Mouse (Mus musculus) stomach, postnatal 0 days (tissue): ENCODE measurements around the gene Mok. TPM values are rescaled to one million over a fixed set of nuclear protein-coding genes. Genes with fewer than 3 reads are reported as not detected.
A peak's percentile ranks its signal among the peaks of the same experiment; 100 is the strongest.

Experiments used
- ATAC-seq: fragments of 200-750 bp; cut with Nextera tagmentation; 2 replicates; pipeline ENCODE4 v1.8.0; 2017; ENCODE audit not compliant: low FRiP score, low TSS enrichment
- DNase-seq: peaks from one replicate; pipeline ENCODE4 v3.0.0-alpha.2; 2016; ENCODE audit warnings: low spot score
- H3K27ac ChIP-seq: fragments of 300-500 bp; sonication (generic); replicated peaks from 2 replicates; pipeline ENCODE4 v1.5.1; 2014; ENCODE audit warnings: mild to moderate bottlenecking, control low read depth
- H3K27me3 ChIP-seq: fragments of 300-500 bp; sonication (generic); 2 replicates; pipeline ENCODE4 v1.6.1; 2014; ENCODE audit warnings: low read length; ENCODE audit not compliant: control insufficient read depth, insufficient read depth
- H3K36me3 ChIP-seq: fragments of 300-500 bp; sonication (generic); 2 replicates; pipeline ENCODE4 v1.6.1; 2014; ENCODE audit warnings: low read length, mixed read lengths; ENCODE audit not compliant: control insufficient read depth, insufficient read depth
- H3K4me1 ChIP-seq: fragments of 300-500 bp; sonication (generic); replicated peaks from 2 replicates; pipeline ENCODE4 v1.6.1; 2014; ENCODE audit warnings: antibody characterized with exemption; ENCODE audit not compliant: control insufficient read depth, insufficient read depth
- H3K4me2 ChIP-seq: fragments of 300-500 bp; sonication (generic); replicated peaks from 2 replicates; pipeline ENCODE4 v1.6.1; 2014; ENCODE audit warnings: low read depth, mild to moderate bottlenecking, control low read depth, moderate library complexity
- H3K4me3 ChIP-seq: fragments of 300-500 bp; sonication (generic); 2 replicates; pipeline ENCODE4 v1.5.1; 2014; ENCODE audit warnings: low read depth, low read length, control low read depth
- H3K9ac ChIP-seq: fragments of 300-500 bp; sonication (generic); 2 replicates; pipeline ENCODE4 v1.6.1; 2014; ENCODE audit warnings: mild to moderate bottlenecking, low read length, control low read depth, mixed read lengths
- H3K9me3 ChIP-seq: fragments of 300-500 bp; sonication (generic); 2 replicates; pipeline ENCODE4 v1.6.1; 2016; ENCODE audit warnings: low read length; ENCODE audit not compliant: control insufficient read depth
- CTCF ChIP-seq: IDR thresholded peaks from 2 replicates; pipeline ENCODE4 v1.5.1; 2016; ENCODE audit warnings: antibody characterized with exemption, low read depth, mild to moderate bottlenecking, moderate library complexity
- EP300 ChIP-seq: optimal IDR thresholded peaks from 2 replicates; pipeline ENCODE3; 2016; ENCODE audit warnings: antibody characterized with exemption
- WGBS: fragments of 180-500 bp; shearing (Covaris S2); extraction: QIAGEN DNeasy Blood & Tissue Kit; methylation state at CpG from one replicate; pipeline ENCODE4 v1.1.7; 2014; 5-methylcytosine and 5-hydroxymethylcytosine counted together
- polyA plus RNA-seq: library from polyadenylated mRNA; unstranded; fragments of >200 nt; fragmentation: Nextera tagmentation; extraction: Ambion mirVana; gene quantifications from 2 replicates; pipeline ENCODE4 v1.2.1, GENCODE M21; 2015

The Mok gene
- polyA plus RNA-seq, 1 experiment from 2014 or later, result 0.95 TPM

- H3K4me1 ChIP-seq, result peaks cover 2% of the 10 kb centered on the region; the same call in 1 of the 2 replicates
- H3K9ac ChIP-seq, result no peak overlapping the region
- 88% methylated on average over 4 of the region's 4 CpGs for WGBS
- no peak overlapping the region for H3K27ac ChIP-seq
- H3K4me3 ChIP-seq, result no peak overlapping the region
- H3K36me3 ChIP-seq, result no peaks in the 10 kb centered on the region
- no peaks in the 10 kb centered on the region for H3K27me3 ChIP-seq
- TF ChIP-seq EP300, result no peak
- no peaks in the 10 kb centered on the region for H3K9me3 ChIP-seq
- H3K4me2 ChIP-seq, result no peak overlapping the region
- ATAC-seq (no peak), DNase-seq (no peak)
Observed at GRCm38 (mm10) chr12:110799226-110799625, 41.5 kb downstream of the Mok start.

DNA sequence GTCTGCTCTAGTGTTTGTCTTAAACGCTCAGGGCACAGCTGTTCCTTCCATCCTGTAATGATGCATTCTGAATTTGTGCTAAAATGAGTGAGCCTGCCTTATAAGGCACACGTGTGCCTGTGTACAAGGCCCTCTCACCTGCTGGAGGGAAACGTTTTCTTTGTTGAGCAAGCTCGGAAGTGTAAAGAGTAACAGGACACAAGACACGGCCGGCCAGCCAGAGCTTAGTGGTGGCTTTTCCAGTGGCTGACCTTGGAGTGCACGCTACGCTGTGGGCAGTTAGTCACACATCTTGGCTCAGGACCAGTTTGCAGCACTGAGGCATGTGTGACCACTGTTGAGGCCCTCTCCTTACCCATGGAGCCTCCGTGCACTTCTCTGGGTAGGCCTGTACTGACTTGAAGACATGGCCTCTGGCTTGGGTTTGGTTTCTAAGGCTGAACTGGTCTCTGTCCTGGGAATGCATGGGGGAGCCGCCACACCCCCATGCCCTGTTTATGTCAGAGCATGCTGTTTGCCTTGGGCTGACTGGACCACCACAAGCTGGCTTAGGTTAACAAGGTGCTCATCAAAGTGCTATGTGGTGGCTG, 42.8 kb downstream of the Mok start:
- Histone ChIP-seq H3K4me2 (no peak overlapping the region), H3K9ac (no peak overlapping the region), H3K27me3 (no peaks in the 10 kb centered on the region), H3K36me3 (no peaks in the 10 kb centered on the region), H3K4me3 (no peak overlapping the region), H3K9me3 (no peaks in the 10 kb centered on the region), H3K27ac (no peak overlapping the region), H3K4me1 (peaks cover 2% of the 10 kb centered on the region; the same call in 1 of the 2 replicates)
- TF ChIP-seq CTCF (no peak), EP300 (no peak)
- WGBS, result 70% methylated on average over 10 of the region's 10 CpGs
- ATAC-seq, result peak; percentile 33; the same call in 1 of the 2 replicates
- DNase-seq, result no peak

GRCm38 (mm10) chr12:110797202-110797601, 43.5 kb downstream of the Mok start:
- WGBS, result 75% methylated on average over 6 of the region's 6 CpGs
- Histone ChIP-seq H3K4me3 (no peak overlapping the region), H3K27ac (no peak overlapping the region), H3K4me1 (no peaks in the 10 kb centered on the region; the same call in 1 of the 2 replicates), H3K36me3 (no peaks in the 10 kb centered on the region), H3K27me3 (no peaks in the 10 kb centered on the region), H3K9me3 (no peaks in the 10 kb centered on the region), H3K4me2 (no peak overlapping the region), H3K9ac (no peak overlapping the region)
- no peak for DNase-seq
- ATAC-seq, result no peak
- TF ChIP-seq CTCF, result no peak
- TF ChIP-seq EP300, result no peak

DNA sequence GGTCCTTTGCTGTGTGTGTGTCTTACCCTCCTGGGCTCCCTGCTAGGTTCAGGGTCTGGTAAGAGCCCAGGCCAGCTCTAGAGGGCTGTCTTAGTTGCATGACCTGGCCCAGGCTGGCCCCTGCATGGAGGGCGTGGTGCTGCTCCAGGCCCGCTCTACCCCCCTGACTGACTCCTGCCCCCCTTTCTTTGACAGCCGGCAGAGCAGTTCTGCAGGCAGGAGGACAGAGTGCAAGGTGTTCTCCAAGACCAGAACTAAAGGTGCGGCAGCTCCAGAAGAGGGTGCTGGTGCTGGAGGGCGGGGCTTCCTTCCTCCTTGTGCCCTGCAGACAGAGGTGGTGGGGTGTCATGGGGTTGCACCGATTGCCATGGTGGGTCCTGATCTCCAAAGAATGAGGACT, 44.0 kb downstream of the Mok start:
- 51% methylated on average over 6 of the region's 6 CpGs for WGBS
- Histone ChIP-seq H3K9me3 (no peaks in the 10 kb centered on the region), H3K9ac (no peak overlapping the region), H3K4me1 (no peaks in the 10 kb centered on the region), H3K4me3 (no peak overlapping the region), H3K27ac (no peak overlapping the region), H3K36me3 (no peaks in the 10 kb centered on the region), H3K27me3 (no peaks in the 10 kb centered on the region), H3K4me2 (no peak overlapping the region)
- TF ChIP-seq EP300, result no peak
- TF ChIP-seq CTCF, result 0 out of 2 replicates have a peak, but pooled peaks have one; percentile 12
- ATAC-seq (peak; percentile 49), DNase-seq (no peak)

GRCm38 (mm10) chr12:110795035-110795434, 45.7 kb downstream of the Mok start:
- DNase-seq (no peak), ATAC-seq (no peak)
- Histone ChIP-seq H3K27me3 (no peaks in the 10 kb centered on the region), H3K27ac (no peak overlapping the region), H3K9me3 (no peaks in the 10 kb centered on the region), H3K4me3 (no peak overlapping the region), H3K4me1 (no peaks in the 10 kb centered on the region), H3K9ac (no peak overlapping the region), H3K4me2 (no peak overlapping the region), H3K36me3 (no peaks in the 10 kb centered on the region)
- 81% methylated on average over 6 of the region's 6 CpGs for WGBS
- TF ChIP-seq CTCF, result no peak
- TF ChIP-seq EP300, result no peak

GRCm38 (mm10) chr12:110791026-110791425, 49.7 kb downstream of the Mok start:
- Histone ChIP-seq H3K4me3 (no peak overlapping the region), H3K27me3 (no peaks in the 10 kb centered on the region), H3K9ac (no peak overlapping the region), H3K36me3 (no peaks in the 10 kb centered on the region), H3K4me2 (no peak overlapping the region), H3K9me3 (no peaks in the 10 kb centered on the region), H3K4me1 (no peaks in the 10 kb centered on the region), H3K27ac (no peak overlapping the region)
- no peak for TF ChIP-seq EP300
- TF ChIP-seq CTCF, result no peak
- DNase-seq (no peak), ATAC-seq (no peak)
- 88% methylated on average over 8 of the region's 8 CpGs for WGBS
